Mouse (Mus musculus): ENCODE measurements around the gene Fahd1.

Fahd1 gene

GRCm38 (mm10) chr17:24885356-24886133, 35.4 kb upstream of the Fahd1 start:
- no peak for DNase-seq (ENCODE audit: low spot score in 2 of 2)

- DNase-seq (ENCODE audit: low spot score in 2 of 2): no peak
Observed at GRCm38 (mm10) chr17:24884391-24884790, 34.2 kb upstream of the Fahd1 start.

GRCm38 (mm10) chr17:24881738-24882440, 31.7 kb upstream of the Fahd1 start:
- no peak for DNase-seq (ENCODE audit: low spot score in 2 of 2)

GRCm38 (mm10) chr17:24878531-24878930, 28.4 kb upstream of the Fahd1 start:
- no peak for DNase-seq (ENCODE audit: low spot score in 2 of 2)

GRCm38 (mm10) chr17:24878117-24878397, 27.9 kb upstream of the Fahd1 start:
- DNase-seq (ENCODE audit: low spot score in 2 of 2): no peak

GRCm38 (mm10) chr17:24877336-24878116, 27.4 kb upstream of the Fahd1 start:
- DNase-seq (ENCODE audit: low spot score in 2 of 2): no peak

- no peak for DNase-seq (ENCODE audit: low spot score in 2 of 2)
Observed at GRCm38 (mm10) chr17:24874989-24875388, 24.8 kb upstream of the Fahd1 start.

GRCm38 (mm10) chr17:24874405-24874745, 24.2 kb upstream of the Fahd1 start:
- DNase-seq (ENCODE audit: low spot score in 2 of 2): no peak

- DNase-seq (ENCODE audit: low spot score in 2 of 2): no peak
Observed at GRCm38 (mm10) chr17:24873695-24874404, 23.7 kb upstream of the Fahd1 start.

GRCm38 (mm10) chr17:24867914-24868313, 17.8 kb upstream of the Fahd1 start:
- DNase-seq (ENCODE audit: low spot score in 2 of 2): no peak

GRCm38 (mm10) chr17:24865776-24866175, 15.6 kb upstream of the Fahd1 start, which contains the start of gene Igfals:
Igfals (plus strand) TSS chr17:24865997.
- no peak for DNase-seq (ENCODE audit: low spot score in 2 of 2)

GRCm38 (mm10) chr17:24861785-24862184, 11.6 kb upstream of the Fahd1 start:
- no peak for DNase-seq (ENCODE audit: low spot score in 2 of 2)

GRCm38 (mm10) chr17:24860076-24860475, 9.9 kb upstream of the Fahd1 start:
- no peak for DNase-seq (ENCODE audit: low spot score in 2 of 2)

GRCm38 (mm10) chr17:24858967-24859366, 8.8 kb upstream of the Fahd1 start:
- DNase-seq (ENCODE audit: low spot score in 2 of 2): no peak

GRCm38 (mm10) chr17:24857831-24858470, 7.8 kb upstream of the Fahd1 start:
- DNase-seq (ENCODE audit: low spot score in 2 of 2): no peak

GRCm38 (mm10) chr17:24856589-24856988, 6.4 kb upstream of the Fahd1 start:
- DNase-seq (ENCODE audit: low spot score in 2 of 2): no peak

- DNase-seq (ENCODE audit: low spot score in 2 of 2): no peak
Observed at GRCm38 (mm10) chr17:24855838-24856464, 5.8 kb upstream of the Fahd1 start.

- DNase-seq (ENCODE audit: low spot score in 2 of 2): no peak
Observed at GRCm38 (mm10) chr17:24851381-24852125, 1.4 kb upstream of the Fahd1 start.

- no peak for DNase-seq (ENCODE audit: low spot score in 2 of 2)
Observed at GRCm38 (mm10) chr17:24850773-24851127, 586 bp upstream of the Fahd1 start.

- no peak for DNase-seq (ENCODE audit: low spot score in 2 of 2)
Observed at GRCm38 (mm10) chr17:24849733-24850064, 465 bp downstream of the Fahd1 start.

- DNase-seq (ENCODE audit: low spot score in 2 of 2): no peak
Observed at GRCm38 (mm10) chr17:24848600-24849031, 1.5 kb downstream of the Fahd1 start.
